Mouse (Mus musculus): Measurements from ENCODE around the gene Xkr7. TPM values are rescaled to one million over a fixed set of nuclear protein-coding genes. Genes with fewer than 3 reads are reported as not detected.

Gene Xkr7
- polyA plus RNA-seq (2012; ENCODE audit: insufficient read depth, insufficient read length, missing spikeins), result not detected in 2 replicates

DNA sequence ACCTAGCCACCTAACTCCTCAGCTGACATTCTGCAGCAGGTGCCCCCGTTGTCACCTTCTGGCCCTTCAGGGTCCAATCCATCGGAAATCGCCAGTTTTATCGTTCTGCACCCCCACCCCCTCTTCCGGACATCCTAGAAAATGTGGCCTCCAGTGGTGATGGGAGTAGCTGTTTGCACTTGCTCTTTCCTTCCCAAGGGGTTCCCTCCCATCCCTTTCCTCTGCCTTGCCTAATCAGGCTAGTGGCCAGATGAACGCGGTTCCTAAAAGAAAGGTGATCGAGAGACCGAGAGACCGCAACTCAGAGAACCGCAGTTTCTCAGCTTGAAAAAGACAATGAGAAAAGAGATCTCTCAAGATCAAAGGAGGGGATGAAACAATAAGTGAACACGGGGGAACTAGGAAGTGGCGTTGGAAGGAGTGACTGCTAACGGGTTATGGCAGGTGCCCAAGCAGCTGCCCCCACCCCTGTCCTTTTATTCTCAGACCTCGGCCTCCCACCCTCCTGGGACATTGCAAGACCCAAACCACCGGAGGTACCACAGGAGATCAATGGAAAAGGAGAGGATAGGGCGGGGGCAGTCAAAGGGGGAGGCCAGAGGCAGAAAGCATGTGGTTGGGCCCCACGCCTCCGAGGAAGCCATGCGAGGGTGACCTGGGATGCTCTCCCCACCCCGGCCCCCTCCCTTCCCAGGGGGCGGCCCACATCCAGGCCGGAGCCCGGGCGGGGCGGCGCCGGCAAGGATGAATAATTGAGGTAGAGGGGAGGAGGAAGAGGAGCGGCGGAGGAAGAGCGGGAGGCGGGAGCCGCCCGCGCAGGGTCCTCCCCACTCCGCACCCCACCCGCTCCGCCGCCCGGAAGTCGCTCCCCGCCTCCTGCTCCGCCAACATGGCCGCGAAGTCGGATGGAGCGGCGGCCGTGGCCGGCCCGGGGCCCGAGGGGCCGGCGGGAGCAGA, at the start of gene Xkr7:
Gene Xkr7 (plus strand): TSS at position 727 of the 957 bp plus-strand sequence.
- no peak within 1 kb of the TSS for H3K4me3 ChIP-seq (ENCODE audit: insufficient read depth, low read depth, low read length)
- H3K4me1 ChIP-seq (ENCODE audit: control insufficient read depth, insufficient read depth, insufficient read length, low read length), result no peaks in the 10 kb centered on the region

GRCm38 (mm10) chr2:152985582-152985981, 46.1 kb upstream of the Xkr7 start:
- no peak overlapping the region for H3K4me3 ChIP-seq (ENCODE audit: insufficient read depth, low read depth, low read length)
- H3K27ac ChIP-seq (replicated peaks; ENCODE audit: low read depth, low read length), result no peak overlapping the region
- no peaks in the 10 kb centered on the region for H3K4me1 ChIP-seq (ENCODE audit: control insufficient read depth, insufficient read depth, insufficient read length, low read length)

More for the DNA sequence above, at the start of gene Xkr7:
- H3K27ac ChIP-seq (replicated peaks; ENCODE audit: low read depth, low read length), result no peak within 1 kb of the TSS

- H3K27ac ChIP-seq (replicated peaks; ENCODE audit: low read depth, low read length), result no peak overlapping the region
- no peak overlapping the region for H3K4me3 ChIP-seq (ENCODE audit: insufficient read depth, low read depth, low read length)
- H3K4me1 ChIP-seq (ENCODE audit: control insufficient read depth, insufficient read depth, insufficient read length, low read length), result no peaks in the 10 kb centered on the region
Measured at GRCm38 (mm10) chr2:152991529-152991928, 40.1 kb upstream of the Xkr7 start.

GRCm38 (mm10) chr2:152997046-152997445, 34.6 kb upstream of the Xkr7 start:
- Histone ChIP-seq H3K4me1 (ENCODE audit: control insufficient read depth, insufficient read depth, insufficient read length, low read length) (no peaks in the 10 kb centered on the region), H3K27ac (replicated peaks; ENCODE audit: low read depth, low read length) (no peak overlapping the region), H3K4me3 (ENCODE audit: insufficient read depth, low read depth, low read length) (no peak overlapping the region)

- H3K27ac ChIP-seq (replicated peaks; ENCODE audit: low read depth, low read length), result no peak overlapping the region
- no peak overlapping the region for H3K4me3 ChIP-seq (ENCODE audit: insufficient read depth, low read depth, low read length)
- no peaks in the 10 kb centered on the region for H3K4me1 ChIP-seq (ENCODE audit: control insufficient read depth, insufficient read depth, insufficient read length, low read length)
Measured at GRCm38 (mm10) chr2:153002492-153003248, 29.0 kb upstream of the Xkr7 start.

- Histone ChIP-seq H3K4me1 (ENCODE audit: control insufficient read depth, insufficient read depth, insufficient read length, low read length) (no peaks in the 10 kb centered on the region), H3K4me3 (ENCODE audit: insufficient read depth, low read depth, low read length) (no peak overlapping the region), H3K27ac (replicated peaks; ENCODE audit: low read depth, low read length) (no peak overlapping the region)
Measured at GRCm38 (mm10) chr2:153003681-153004338, 27.8 kb upstream of the Xkr7 start.

- Histone ChIP-seq H3K4me1 (ENCODE audit: control insufficient read depth, insufficient read depth, insufficient read length, low read length) (no peaks in the 10 kb centered on the region), H3K27ac (replicated peaks; ENCODE audit: low read depth, low read length) (no peak overlapping the region), H3K4me3 (ENCODE audit: insufficient read depth, low read depth, low read length) (no peak overlapping the region)
Measured at GRCm38 (mm10) chr2:153005981-153006380, 25.7 kb upstream of the Xkr7 start.

DNA sequence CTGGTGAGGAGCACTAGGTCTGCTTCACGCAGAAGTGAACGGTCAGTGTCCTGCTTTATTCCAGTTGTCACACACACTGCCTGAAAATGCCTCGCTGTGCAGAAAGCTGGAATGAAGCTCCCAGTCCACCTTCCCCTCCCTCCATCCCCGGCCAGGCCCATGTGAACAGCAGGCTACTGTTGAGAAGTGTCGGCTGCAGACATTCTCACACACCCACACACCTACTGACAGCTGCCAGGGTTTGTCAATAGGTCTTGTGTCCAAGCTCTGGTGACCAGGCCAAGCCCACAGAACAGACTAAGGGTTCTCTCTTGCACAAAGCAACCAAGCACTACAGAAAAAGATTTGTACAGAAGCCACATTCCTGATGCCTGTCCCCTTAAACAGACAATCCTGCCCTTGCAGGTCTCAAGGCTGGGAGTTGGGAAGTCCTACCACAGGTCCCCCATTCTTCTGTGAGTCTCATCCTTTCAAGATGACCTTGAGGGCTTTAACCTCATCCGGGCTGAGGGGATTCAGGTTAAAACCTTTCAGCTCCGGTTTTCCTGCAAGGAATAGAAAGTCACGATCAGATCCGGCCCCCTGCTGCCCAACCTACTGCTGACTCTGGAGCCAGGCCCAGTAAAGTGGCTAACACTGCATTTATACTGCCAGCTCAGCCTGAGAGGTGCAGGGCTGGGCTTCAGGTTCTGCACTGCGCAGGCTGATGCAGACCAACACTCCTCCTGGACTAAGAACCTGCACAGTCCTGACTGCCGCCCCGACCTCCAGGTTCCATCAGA, 22.3 kb upstream of the Xkr7 start:
- H3K4me3 ChIP-seq (ENCODE audit: insufficient read depth, low read depth, low read length), result no peak overlapping the region
- H3K4me1 ChIP-seq (ENCODE audit: control insufficient read depth, insufficient read depth, insufficient read length, low read length), result no peaks in the 10 kb centered on the region
- H3K27ac ChIP-seq (replicated peaks; ENCODE audit: low read depth, low read length), result no peak overlapping the region

- Histone ChIP-seq H3K4me3 (ENCODE audit: insufficient read depth, low read depth, low read length) (peak overlapping the region; percentile 87), H3K4me1 (ENCODE audit: control insufficient read depth, insufficient read depth, insufficient read length, low read length) (no peaks in the 10 kb centered on the region), H3K27ac (replicated peaks; ENCODE audit: low read depth, low read length) (no peak overlapping the region)
Measured at GRCm38 (mm10) chr2:153013724-153014515, 17.7 kb upstream of the Xkr7 start.

GRCm38 (mm10) chr2:153014758-153015593, 16.7 kb upstream of the Xkr7 start, which contains the start of gene Pdrg1:
Gene Pdrg1 (minus strand): TSS chr2:153015427.
- Histone ChIP-seq H3K27ac (replicated peaks; ENCODE audit: low read depth, low read length) (peak within 1 kb of the TSS; percentile 66), H3K4me3 (ENCODE audit: insufficient read depth, low read depth, low read length) (peak within 1 kb of the TSS; percentile 87), H3K4me1 (ENCODE audit: control insufficient read depth, insufficient read depth, insufficient read length, low read length) (no peaks in the 10 kb centered on the region)

- Histone ChIP-seq H3K27ac (replicated peaks; ENCODE audit: low read depth, low read length) (no peak overlapping the region), H3K4me1 (ENCODE audit: control insufficient read depth, insufficient read depth, insufficient read length, low read length) (no peaks in the 10 kb centered on the region), H3K4me3 (ENCODE audit: insufficient read depth, low read depth, low read length) (no peak overlapping the region)
Measured at GRCm38 (mm10) chr2:153015804-153016203, 15.8 kb upstream of the Xkr7 start.

GRCm38 (mm10) chr2:153016786-153017185, 14.9 kb upstream of the Xkr7 start:
- H3K4me3 ChIP-seq (ENCODE audit: insufficient read depth, low read depth, low read length), result no peak overlapping the region
- no peak overlapping the region for H3K27ac ChIP-seq (replicated peaks; ENCODE audit: low read depth, low read length)
- no peaks in the 10 kb centered on the region for H3K4me1 ChIP-seq (ENCODE audit: control insufficient read depth, insufficient read depth, insufficient read length, low read length)

DNA sequence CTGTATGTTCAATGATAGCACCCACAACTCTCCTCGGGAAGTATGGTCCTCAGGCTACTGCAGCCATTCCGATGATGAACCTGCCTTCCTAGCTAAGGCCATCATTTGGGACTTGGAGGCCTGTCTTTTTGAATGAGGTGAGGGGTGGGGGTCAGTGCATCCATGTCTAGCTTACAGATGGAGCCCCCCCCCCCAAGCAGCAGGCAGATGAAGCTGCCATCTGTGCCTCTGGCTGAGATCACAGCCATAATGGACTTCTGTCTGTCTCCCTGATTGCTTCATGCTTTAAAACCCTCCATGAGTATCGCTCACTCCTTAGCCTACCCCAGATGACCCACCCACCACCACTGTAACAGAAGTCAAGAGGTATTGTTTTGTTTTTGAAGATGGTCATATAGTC, 12.3 kb upstream of the Xkr7 start:
- no peak overlapping the region for H3K4me3 ChIP-seq (ENCODE audit: insufficient read depth, low read depth, low read length)
- H3K27ac ChIP-seq (replicated peaks; ENCODE audit: low read depth, low read length), result no peak overlapping the region
- no peaks in the 10 kb centered on the region for H3K4me1 ChIP-seq (ENCODE audit: control insufficient read depth, insufficient read depth, insufficient read length, low read length)
